Mouse (Mus musculus) monocyte, adult 2 months (primary cell): Measurements from ENCODE around the gene Piwil4.
A peak's percentile ranks its signal among the peaks of the same experiment; 100 is the strongest.
"Not testable (repeated sequence)": the region's sequence is repeated elsewhere in the genome, so short reads cannot be mapped to it uniquely, and the experiment has no call there.

Source experiments
- DNase-seq, 2 experiments: peaks; one replicate each; pipeline ENCODE4 v3.0.0; 2022; ENCODE audit warnings: low spot score in 2 of 2, low read depth in 1 of 2

Piwil4 gene

GRCm38 (mm10) chr9:14726629-14727028 lies 13.9 kb downstream of the Piwil4 start:
- DNase-seq: no peak

- no peak for DNase-seq
Observed at GRCm38 (mm10) chr9:14726005-14726404, 14.5 kb downstream of the Piwil4 start.

- peak; percentile 26 to 65 for DNase-seq
Observed at GRCm38 (mm10) chr9:14724755-14725420, 15.6 kb downstream of the Piwil4 start.

GRCm38 (mm10) chr9:14721610-14722009 lies 18.9 kb downstream of the Piwil4 start:
- no peak for DNase-seq

GRCm38 (mm10) chr9:14720384-14720783 lies 20.1 kb downstream of the Piwil4 start:
- DNase-seq: no peak

- no peak for DNase-seq
Observed at GRCm38 (mm10) chr9:14718332-14718691, 22.2 kb downstream of the Piwil4 start.

GRCm38 (mm10) chr9:14717689-14718331 lies 22.7 kb downstream of the Piwil4 start:
- DNase-seq: no peak

- no peak for DNase-seq
Observed at GRCm38 (mm10) chr9:14715258-14715657, 25.3 kb downstream of the Piwil4 start.

- no peak for DNase-seq
Observed at GRCm38 (mm10) chr9:14710910-14711309, 29.6 kb downstream of the Piwil4 start.

GRCm38 (mm10) chr9:14705321-14706162 lies 35.0 kb downstream of the Piwil4 start:
- no peak for DNase-seq

GRCm38 (mm10) chr9:14700795-14701194 lies 39.7 kb downstream of the Piwil4 start:
- not testable (repeated sequence) for DNase-seq

GRCm38 (mm10) chr9:14699288-14699640 lies 41.3 kb downstream of the Piwil4 start:
- no peak for DNase-seq

GRCm38 (mm10) chr9:14698582-14699287 lies 41.8 kb downstream of the Piwil4 start:
- peak; percentile 39 to 72 for DNase-seq

- DNase-seq: peak; percentile 31 to 57
Observed at GRCm38 (mm10) chr9:14697903-14698302, 42.6 kb downstream of the Piwil4 start.

- no peak for DNase-seq
Observed at GRCm38 (mm10) chr9:14689376-14690108, 51.0 kb downstream of the Piwil4 start.

GRCm38 (mm10) chr9:14684363-14684762 lies 56.2 kb downstream of the Piwil4 start:
- no peak for DNase-seq

GRCm38 (mm10) chr9:14682741-14683140 lies 57.8 kb downstream of the Piwil4 start:
- DNase-seq: no peak

GRCm38 (mm10) chr9:14680584-14680983 lies 59.9 kb downstream of the Piwil4 start:
- no peak for DNase-seq

- DNase-seq: no peak
Observed at GRCm38 (mm10) chr9:14675707-14676691, 64.5 kb downstream of the Piwil4 start.

- DNase-seq: no peak
Observed at GRCm38 (mm10) chr9:14674506-14674905, 66.0 kb downstream of the Piwil4 start.
